Mouse (Mus musculus) yolk sac, embryonic 10.5 days (tissue): ENCODE measurements around the gene Cx3cl1.

Experiments
- DNase-seq: peaks from one replicate; pipeline ENCODE4 v3.0.0-alpha.2; 2017; ENCODE audit warnings: low spot score

Gene Cx3cl1

GRCm38 (mm10) chr8:94773700-94774171, 1.9 kb downstream of the Cx3cl1 start:
- no peak for DNase-seq

- no peak for DNase-seq
Measured at GRCm38 (mm10) chr8:94774601-94775000, 2.8 kb downstream of the Cx3cl1 start.

GRCm38 (mm10) chr8:94776346-94776745, 4.5 kb downstream of the Cx3cl1 start:
- DNase-seq = no peak

GRCm38 (mm10) chr8:94778036-94778435, 6.2 kb downstream of the Cx3cl1 start:
- DNase-seq = no peak

- DNase-seq = peak; percentile 70
Measured at GRCm38 (mm10) chr8:94778473-94778872, 6.7 kb downstream of the Cx3cl1 start.

GRCm38 (mm10) chr8:94778895-94779533, 7.2 kb downstream of the Cx3cl1 start:
- no peak for DNase-seq

GRCm38 (mm10) chr8:94779534-94780294, 7.9 kb downstream of the Cx3cl1 start:
- no peak for DNase-seq

- DNase-seq = peak; percentile 51
Measured at GRCm38 (mm10) chr8:94780491-94781154, 8.8 kb downstream of the Cx3cl1 start.

GRCm38 (mm10) chr8:94781155-94781837, 9.5 kb downstream of the Cx3cl1 start:
- DNase-seq = no peak

- DNase-seq = peak; percentile 95
Measured at GRCm38 (mm10) chr8:94781838-94782235, 10.0 kb downstream of the Cx3cl1 start.

GRCm38 (mm10) chr8:94783890-94784289, 12.1 kb downstream of the Cx3cl1 start:
- DNase-seq = no peak

GRCm38 (mm10) chr8:94785247-94785985, 13.6 kb downstream of the Cx3cl1 start:
- peak; percentile 32 for DNase-seq

GRCm38 (mm10) chr8:94785995-94786595, 14.3 kb downstream of the Cx3cl1 start:
- DNase-seq = no peak

GRCm38 (mm10) chr8:94787524-94788501, 16.0 kb downstream of the Cx3cl1 start:
- DNase-seq = no peak

GRCm38 (mm10) chr8:94789256-94789955, 17.6 kb downstream of the Cx3cl1 start:
- no peak for DNase-seq

GRCm38 (mm10) chr8:94794368-94794767, 22.6 kb downstream of the Cx3cl1 start:
- DNase-seq = no peak

GRCm38 (mm10) chr8:94794782-94795181, 23.0 kb downstream of the Cx3cl1 start:
- DNase-seq = no peak

- DNase-seq = no peak
Measured at GRCm38 (mm10) chr8:94800278-94800968, 28.6 kb downstream of the Cx3cl1 start.
